In genomic region chr8:92258258-92258657, GRCm38 (mm10) we compare ENCODE assay signal across 22 mouse cellular contexts.
"Had no signal": no experiment of that assay in that cellular context is flagged by ENCODE, and none has a peak within 500 bp of the region (broad histone marks: within the 10 kb centered on the region; RNA-seq: fewer than 3 reads in every experiment).

No protein-coding gene starts in this region.

- H3K4me3 ChIP-seq: layer of hippocampus, adult 2 months; limb, embryonic 10.5 days; limb, embryonic 13.5 days; liver, embryonic 12.5 days; liver, embryonic 15.5 days; midbrain, embryonic 12.5 days; midbrain, embryonic 15.5 days; neural tube, embryonic 12.5 days; neural tube, embryonic 15.5 days had no signal

- H3K4me2 ChIP-seq: limb, embryonic 13.5 days; liver, embryonic 12.5 days; liver, embryonic 15.5 days; midbrain, embryonic 12.5 days; midbrain, embryonic 15.5 days; neural tube, embryonic 12.5 days; neural tube, embryonic 15.5 days had no signal

- ATAC-seq: liver, embryonic 12.5 days; midbrain, embryonic 15.5 days had no signal

- H3K27me3 ChIP-seq: liver, embryonic 12.5 days; liver, embryonic 15.5 days; midbrain, embryonic 15.5 days; neural tube, embryonic 12.5 days had no signal

- H3K27ac ChIP-seq: kidney, postnatal 0 days; layer of hippocampus, adult 2 months; limb, embryonic 10.5 days; limb, embryonic 13.5 days; liver, embryonic 12.5 days; liver, embryonic 15.5 days; midbrain, embryonic 12.5 days; midbrain, embryonic 15.5 days; neural tube, embryonic 12.5 days; neural tube, embryonic 15.5 days; stomach, postnatal 0 days had no signal

- H3K4me1 ChIP-seq: liver, embryonic 12.5 days; liver, embryonic 15.5 days; neural tube, embryonic 12.5 days had no signal

- H3K9ac ChIP-seq: limb, embryonic 13.5 days; liver, embryonic 12.5 days; liver, embryonic 15.5 days; midbrain, embryonic 12.5 days; midbrain, embryonic 15.5 days; neural tube, embryonic 12.5 days; neural tube, embryonic 15.5 days had no signal

- H3K36me3 ChIP-seq: limb, embryonic 10.5 days; limb, embryonic 13.5 days; liver, embryonic 12.5 days; liver, embryonic 15.5 days; midbrain, embryonic 12.5 days; midbrain, embryonic 15.5 days; neural tube, embryonic 12.5 days; neural tube, embryonic 15.5 days had no signal

- DNase-seq: kidney, postnatal 25 days; layer of hippocampus, adult 9-11 months; liver; lung, adult 2 months; lung, postnatal 4 days; right cerebral cortex, adult 18-20 months; right cerebral cortex, postnatal 14 days; right cerebral cortex, postnatal 4 days; thymus, adult 2 months; thymus, postnatal 14 days; thymus, postnatal 4 days had no signal

- H3K9me3 ChIP-seq: limb, embryonic 10.5 days; limb, embryonic 13.5 days; liver, embryonic 12.5 days; liver, embryonic 15.5 days; midbrain, embryonic 12.5 days; midbrain, embryonic 15.5 days; neural tube, embryonic 12.5 days; neural tube, embryonic 15.5 days had no signal
